Mouse (Mus musculus): Measurements from ENCODE around the gene Zbtb12.
A peak's percentile ranks its signal among the peaks of the same experiment; 100 is the strongest.

GRCm38 (mm10) chr17:34911945-34912351 is 32.7 kb downstream of the Zbtb12 start:
- peak; percentile 92 for TF ChIP-seq CTCF (IDR thresholded peaks at IDR 0.05; ENCODE audit: control insufficient read depth, insufficient read depth, insufficient replicate concordance, low read depth, low read length)
- TF ChIP-seq POLR2A (IDR thresholded peaks at IDR 0.05; ENCODE audit: control insufficient read depth, low read depth, low read length) = no peak

Data from testis, adult 2 months (tissue).